Mouse (Mus musculus) left cerebral cortex, adult 11 months (tissue): ENCODE measurements around the gene Gm2030.
"Not testable (repeated sequence)": the region's sequence is repeated elsewhere in the genome, so short reads cannot be mapped to it uniquely, and the experiment has no call there.

Experiments used
- DNase-seq: peaks from one replicate; pipeline ENCODE4 v3.0.0; 2022; ENCODE audit warnings: low spot score

The Gm2030 gene

GRCm38 (mm10) chrX:26309944-26310343, at the start of gene Gm2030:
Gene Gm2030, minus strand, starts transcription at chrX:26310044.
- not testable (repeated sequence) for DNase-seq
